Mouse (Mus musculus): ENCODE results near the gene Nfia. TPM values are rescaled to one million over a fixed set of nuclear protein-coding genes. Genes with fewer than 3 reads are reported as not detected.

Gene Nfia
- polyA plus RNA-seq, 1 experiment from 2014 or later: 26.6 TPM

GRCm38 (mm10) chr4:97784236-97784635 is 11.7 kb downstream of the Nfia start:
- Histone ChIP-seq H3K36me3 (ENCODE audit: control insufficient read depth, insufficient read depth, low read length) (no peaks in the 10 kb centered on the region; the same call in 1 of the 2 replicates), H3K4me2 (ENCODE audit: low read length) (no peak overlapping the region), H3K9ac (ENCODE audit: low read depth, low read length) (no peak overlapping the region), H3K9me3 (replicated peaks; ENCODE audit: control insufficient read depth, low read length, poor library complexity, severe bottlenecking) (0 out of 2 replicates have a peak, but pooled peaks cover 3% of the 10 kb centered on the region), H3K27ac (ENCODE audit: low read length) (no peak overlapping the region), H3K4me3 (ENCODE audit: low read depth, low read length) (no peak overlapping the region), H3K4me1 (ENCODE audit: control insufficient read depth, insufficient read depth, low read length) (no peaks in the 10 kb centered on the region), H3K27me3 (ENCODE audit: control insufficient read depth, insufficient read depth, low read depth, low read length) (no peaks in the 10 kb centered on the region; the same call in 1 of the 2 replicates)
- WGBS: 82% methylated on average over 11 of the region's 11 CpGs
- no peak for ATAC-seq

- H3K4me2 ChIP-seq (ENCODE audit: low read length): peak overlapping the region; percentile 9; the same call in 1 of the 2 replicates
- peak overlapping the region; percentile 17; the same call in 1 of the 2 replicates for H3K27ac ChIP-seq (ENCODE audit: low read length)
- no peaks in the 10 kb centered on the region for H3K4me1 ChIP-seq (ENCODE audit: control insufficient read depth, insufficient read depth, low read length)
- no peak overlapping the region for H3K4me3 ChIP-seq (ENCODE audit: low read depth, low read length)
- H3K36me3 ChIP-seq (ENCODE audit: control insufficient read depth, insufficient read depth, low read length): no peaks in the 10 kb centered on the region; the same call in 1 of the 2 replicates
- H3K9me3 ChIP-seq (replicated peaks; ENCODE audit: control insufficient read depth, low read length, poor library complexity, severe bottlenecking): 0 out of 2 replicates have a peak, but pooled peaks cover 3% of the 10 kb centered on the region
- 65% methylated on average over 8 of the region's 8 CpGs for WGBS
- H3K9ac ChIP-seq (ENCODE audit: low read depth, low read length): no peak overlapping the region
- no peak for ATAC-seq
- H3K27me3 ChIP-seq (ENCODE audit: control insufficient read depth, insufficient read depth, low read depth, low read length): no peaks in the 10 kb centered on the region; the same call in 1 of the 2 replicates
These were observed 13.2 kb downstream of the Nfia start for GRCm38 (mm10) chr4:97785547-97786271.

- H3K4me2 ChIP-seq (ENCODE audit: low read length): no peak overlapping the region
- no peak overlapping the region for H3K9ac ChIP-seq (ENCODE audit: low read depth, low read length)
- 53% methylated on average over 8 of the region's 8 CpGs for WGBS
- H3K4me1 ChIP-seq (ENCODE audit: control insufficient read depth, insufficient read depth, low read length): no peaks in the 10 kb centered on the region
- no peak for ATAC-seq
- H3K27ac ChIP-seq (ENCODE audit: low read length): no peak overlapping the region
- 0 out of 2 replicates have a peak, but pooled peaks cover 3% of the 10 kb centered on the region for H3K9me3 ChIP-seq (replicated peaks; ENCODE audit: control insufficient read depth, low read length, poor library complexity, severe bottlenecking)
- no peaks in the 10 kb centered on the region; the same call in 1 of the 2 replicates for H3K27me3 ChIP-seq (ENCODE audit: control insufficient read depth, insufficient read depth, low read depth, low read length)
- H3K36me3 ChIP-seq (ENCODE audit: control insufficient read depth, insufficient read depth, low read length): no peaks in the 10 kb centered on the region; the same call in 1 of the 2 replicates
- no peak overlapping the region for H3K4me3 ChIP-seq (ENCODE audit: low read depth, low read length)
These were observed 14.0 kb downstream of the Nfia start for GRCm38 (mm10) chr4:97786571-97786970.

GRCm38 (mm10) chr4:97787515-97787914 is 15.0 kb downstream of the Nfia start:
- H3K36me3 ChIP-seq (ENCODE audit: control insufficient read depth, insufficient read depth, low read length): no peaks in the 10 kb centered on the region; the same call in 1 of the 2 replicates
- WGBS: 73% methylated on average over 3 of the region's 3 CpGs
- H3K27me3 ChIP-seq (ENCODE audit: control insufficient read depth, insufficient read depth, low read depth, low read length): no peaks in the 10 kb centered on the region; the same call in 1 of the 2 replicates
- no peaks in the 10 kb centered on the region for H3K4me1 ChIP-seq (ENCODE audit: control insufficient read depth, insufficient read depth, low read length)
- no peak for ATAC-seq
- no peak overlapping the region for H3K9ac ChIP-seq (ENCODE audit: low read depth, low read length)
- no peak overlapping the region for H3K27ac ChIP-seq (ENCODE audit: low read length)
- no peak overlapping the region for H3K4me2 ChIP-seq (ENCODE audit: low read length)
- no peak overlapping the region for H3K4me3 ChIP-seq (ENCODE audit: low read depth, low read length)
- H3K9me3 ChIP-seq (replicated peaks; ENCODE audit: control insufficient read depth, low read length, poor library complexity, severe bottlenecking): 0 out of 2 replicates have a peak, but pooled peaks cover 3% of the 10 kb centered on the region

GRCm38 (mm10) chr4:97788537-97788936 is 16.0 kb downstream of the Nfia start:
- no peak for ATAC-seq
- 50% methylated on average over 4 of the region's 4 CpGs for WGBS

GRCm38 (mm10) chr4:97793931-97794330 is 21.4 kb downstream of the Nfia start:
- no peaks in the 10 kb centered on the region for H3K4me1 ChIP-seq (ENCODE audit: control insufficient read depth, insufficient read depth, low read length)
- no peak overlapping the region for H3K4me2 ChIP-seq (ENCODE audit: low read length)
- no peaks in the 10 kb centered on the region for H3K9me3 ChIP-seq (replicated peaks; ENCODE audit: control insufficient read depth, low read length, poor library complexity, severe bottlenecking)
- no peak for ATAC-seq
- no peak overlapping the region for H3K4me3 ChIP-seq (ENCODE audit: low read depth, low read length)
- H3K27me3 ChIP-seq (ENCODE audit: control insufficient read depth, insufficient read depth, low read depth, low read length): no peaks in the 10 kb centered on the region
- 73% methylated on average over 10 of the region's 10 CpGs for WGBS
- H3K27ac ChIP-seq (ENCODE audit: low read length): no peak overlapping the region
- no peak overlapping the region for H3K9ac ChIP-seq (ENCODE audit: low read depth, low read length)
- no peaks in the 10 kb centered on the region for H3K36me3 ChIP-seq (ENCODE audit: control insufficient read depth, insufficient read depth, low read length)

More at GRCm38 (mm10) chr4:97788537-97788936, 16.0 kb downstream of the Nfia start:
- H3K27me3 ChIP-seq (ENCODE audit: control insufficient read depth, insufficient read depth, low read depth, low read length): no peaks in the 10 kb centered on the region; the same call in 1 of the 2 replicates
- H3K4me3 ChIP-seq (ENCODE audit: low read depth, low read length): no peak overlapping the region
- no peak overlapping the region for H3K9ac ChIP-seq (ENCODE audit: low read depth, low read length)
- no peak overlapping the region for H3K27ac ChIP-seq (ENCODE audit: low read length)
- H3K4me2 ChIP-seq (ENCODE audit: low read length): no peak overlapping the region
- H3K4me1 ChIP-seq (ENCODE audit: control insufficient read depth, insufficient read depth, low read length): no peaks in the 10 kb centered on the region
- no peaks in the 10 kb centered on the region; the same call in 1 of the 2 replicates for H3K36me3 ChIP-seq (ENCODE audit: control insufficient read depth, insufficient read depth, low read length)
- no peaks in the 10 kb centered on the region for H3K9me3 ChIP-seq (replicated peaks; ENCODE audit: control insufficient read depth, low read length, poor library complexity, severe bottlenecking)

- Histone ChIP-seq H3K4me1 (ENCODE audit: control insufficient read depth, insufficient read depth, low read length) (no peaks in the 10 kb centered on the region), H3K36me3 (ENCODE audit: control insufficient read depth, insufficient read depth, low read length) (no peaks in the 10 kb centered on the region), H3K9me3 (replicated peaks; ENCODE audit: control insufficient read depth, low read length, poor library complexity, severe bottlenecking) (no peaks in the 10 kb centered on the region), H3K27ac (ENCODE audit: low read length) (no peak overlapping the region), H3K4me2 (ENCODE audit: low read length) (no peak overlapping the region), H3K9ac (ENCODE audit: low read depth, low read length) (no peak overlapping the region), H3K4me3 (ENCODE audit: low read depth, low read length) (no peak overlapping the region), H3K27me3 (ENCODE audit: control insufficient read depth, insufficient read depth, low read depth, low read length) (no peaks in the 10 kb centered on the region)
- no peak for ATAC-seq
- WGBS: 85% methylated on average over 4 of the region's 4 CpGs
These were observed 22.3 kb downstream of the Nfia start for GRCm38 (mm10) chr4:97794865-97795264.

GRCm38 (mm10) chr4:97795957-97796356 is 23.4 kb downstream of the Nfia start:
- WGBS: 62% methylated on average over 5 of the region's 5 CpGs
- no peaks in the 10 kb centered on the region for H3K36me3 ChIP-seq (ENCODE audit: control insufficient read depth, insufficient read depth, low read length)
- no peak overlapping the region for H3K4me2 ChIP-seq (ENCODE audit: low read length)
- no peaks in the 10 kb centered on the region for H3K9me3 ChIP-seq (replicated peaks; ENCODE audit: control insufficient read depth, low read length, poor library complexity, severe bottlenecking)
- H3K4me3 ChIP-seq (ENCODE audit: low read depth, low read length): no peak overlapping the region
- H3K4me1 ChIP-seq (ENCODE audit: control insufficient read depth, insufficient read depth, low read length): no peaks in the 10 kb centered on the region
- no peak overlapping the region for H3K9ac ChIP-seq (ENCODE audit: low read depth, low read length)
- no peak overlapping the region for H3K27ac ChIP-seq (ENCODE audit: low read length)
- H3K27me3 ChIP-seq (ENCODE audit: control insufficient read depth, insufficient read depth, low read depth, low read length): no peaks in the 10 kb centered on the region
- ATAC-seq: no peak

- no peak for ATAC-seq
- no peak overlapping the region for H3K27ac ChIP-seq (ENCODE audit: low read length)
- no peaks in the 10 kb centered on the region for H3K27me3 ChIP-seq (ENCODE audit: control insufficient read depth, insufficient read depth, low read depth, low read length)
- no peak overlapping the region for H3K4me3 ChIP-seq (ENCODE audit: low read depth, low read length)
- no peaks in the 10 kb centered on the region for H3K36me3 ChIP-seq (ENCODE audit: control insufficient read depth, insufficient read depth, low read length)
- H3K9ac ChIP-seq (ENCODE audit: low read depth, low read length): no peak overlapping the region
- H3K4me1 ChIP-seq (ENCODE audit: control insufficient read depth, insufficient read depth, low read length): no peaks in the 10 kb centered on the region
- no peaks in the 10 kb centered on the region for H3K9me3 ChIP-seq (replicated peaks; ENCODE audit: control insufficient read depth, low read length, poor library complexity, severe bottlenecking)
- H3K4me2 ChIP-seq (ENCODE audit: low read length): no peak overlapping the region
- 77% methylated on average over 10 of the region's 10 CpGs for WGBS
These were observed 24.0 kb downstream of the Nfia start for GRCm38 (mm10) chr4:97796505-97796904.

All from midbrain, embryonic 16.5 days (tissue).